Mouse (Mus musculus) small intestine, adult 2 months (tissue): Measurements from ENCODE around the gene Oas1f.
"Not testable (repeated sequence)": the region's sequence is repeated elsewhere in the genome, so short reads cannot be mapped to it uniquely, and the experiment has no call there.

Source experiments
- CTCF ChIP-seq: fragments of 200-500 bp; IDR thresholded peaks from 2 replicates; pipeline ENCODE4 v1.5.1; 2012; ENCODE audit warnings: low read depth, mild to moderate bottlenecking, control low read depth, inconsistent platforms, low read length, moderate library complexity, mixed read lengths; ENCODE audit not compliant: insufficient replicate concordance, insufficient read length; ENCODE audit errors: extremely low read depth
- POLR2A ChIP-seq: fragments of 200-500 bp; IDR thresholded peaks from 2 replicates; pipeline ENCODE4 v1.6.1; 2012; ENCODE audit warnings: low read depth, mild to moderate bottlenecking, control low read depth, inconsistent platforms, low read length, moderate library complexity

GRCm38 (mm10) chr5:120876839-120877238 lies 29.7 kb downstream of the Oas1f start:
- not testable (repeated sequence) for TF ChIP-seq CTCF, POLR2A
